Mouse (Mus musculus): ENCODE measurements around the gene Sdr42e1. TPM values are rescaled to one million over a fixed set of nuclear protein-coding genes. Genes with fewer than 3 reads are reported as not detected.

The Sdr42e1 gene
- polyA plus RNA-seq, 1 experiment from 2014 or later: 0.43 TPM

DNA sequence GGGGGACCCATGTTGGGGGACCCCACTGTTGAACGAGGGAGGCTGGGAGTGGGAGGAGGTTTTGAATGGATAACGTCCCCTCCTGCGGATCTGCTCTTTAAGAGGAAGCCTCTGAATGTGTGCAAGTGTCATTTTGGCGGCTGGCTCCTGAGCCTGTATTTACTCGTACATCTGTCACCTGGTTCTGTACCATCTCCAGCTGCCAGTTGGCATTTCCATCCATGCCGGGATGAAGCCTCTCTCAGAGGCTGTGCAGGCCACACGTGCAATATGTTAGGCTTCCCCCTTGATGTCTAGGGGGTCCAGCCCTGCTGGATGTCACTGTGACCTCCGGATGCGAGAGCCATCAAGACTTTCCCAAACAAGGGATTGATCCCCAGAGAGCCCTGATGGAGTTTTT, 46.4 kb downstream of the Sdr42e1 start:
- no peaks in the 10 kb centered on the region for H3K36me3 ChIP-seq
- no peak for ATAC-seq (ENCODE audit: insufficient number of reproducible peaks, insufficient read depth, low FRiP score, low TSS enrichment, low read depth)
- H3K4me3 ChIP-seq (replicated peaks): no peak overlapping the region
- 70% methylated on average over 9 of the region's 9 CpGs for WGBS
- H3K27me3 ChIP-seq: no peaks in the 10 kb centered on the region
- H3K27ac ChIP-seq: no peak overlapping the region
- H3K9me3 ChIP-seq: peaks cover 6% of the 10 kb centered on the region; the same call in 1 of the 2 replicates
- no peaks in the 10 kb centered on the region for H3K4me1 ChIP-seq (replicated peaks)
- no peak overlapping the region for H3K4me2 ChIP-seq
- H3K9ac ChIP-seq (replicated peaks): no peak overlapping the region

DNA sequence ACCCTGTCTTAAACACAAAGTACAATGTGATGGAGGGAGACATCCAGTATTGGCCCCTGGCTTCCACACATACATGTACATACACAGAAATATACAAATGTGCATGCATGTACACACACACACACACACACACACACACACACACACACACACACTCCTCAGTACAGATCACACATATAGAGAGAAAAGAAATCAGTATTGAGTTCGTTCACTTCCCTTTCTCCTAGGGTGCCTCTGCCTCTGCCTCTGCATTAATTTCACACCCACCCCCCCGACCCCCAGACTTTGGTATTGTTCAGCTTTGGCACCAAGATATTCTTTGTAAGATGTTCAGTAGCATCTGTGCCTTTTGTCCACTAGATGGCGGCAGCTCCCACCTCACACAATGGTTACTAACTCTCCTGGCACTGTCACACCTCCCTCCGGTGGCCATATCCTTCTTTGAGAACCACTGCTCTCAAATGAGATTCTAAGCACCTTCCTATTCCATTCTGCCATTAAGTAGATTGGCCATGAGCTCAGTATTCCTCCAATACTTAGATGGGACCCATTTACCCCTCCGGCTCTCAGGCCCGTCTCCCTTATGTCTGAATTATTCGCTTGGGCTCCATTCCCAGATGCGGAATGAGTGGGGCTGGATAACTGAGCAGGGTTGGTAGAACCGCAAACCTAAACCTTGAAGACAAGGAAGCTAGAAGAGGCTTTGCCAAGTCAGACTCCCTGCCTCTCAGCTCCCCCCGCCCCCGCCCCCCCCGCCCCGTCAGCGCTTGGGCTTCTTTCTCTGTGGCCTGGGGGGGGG, 47.2 kb downstream of the Sdr42e1 start:
- WGBS: 69% methylated on average over 14 of the region's 14 CpGs
- H3K4me3 ChIP-seq (replicated peaks): no peak overlapping the region
- no peak for ATAC-seq (ENCODE audit: insufficient number of reproducible peaks, insufficient read depth, low FRiP score, low TSS enrichment, low read depth)
- no peak overlapping the region for H3K27ac ChIP-seq
- no peak overlapping the region for H3K4me2 ChIP-seq
- peaks cover 9% of the 10 kb centered on the region; the same call in 1 of the 2 replicates for H3K9me3 ChIP-seq
- H3K4me1 ChIP-seq (replicated peaks): no peaks in the 10 kb centered on the region
- H3K9ac ChIP-seq (replicated peaks): no peak overlapping the region
- H3K27me3 ChIP-seq: no peaks in the 10 kb centered on the region
- H3K36me3 ChIP-seq: no peaks in the 10 kb centered on the region

DNA sequence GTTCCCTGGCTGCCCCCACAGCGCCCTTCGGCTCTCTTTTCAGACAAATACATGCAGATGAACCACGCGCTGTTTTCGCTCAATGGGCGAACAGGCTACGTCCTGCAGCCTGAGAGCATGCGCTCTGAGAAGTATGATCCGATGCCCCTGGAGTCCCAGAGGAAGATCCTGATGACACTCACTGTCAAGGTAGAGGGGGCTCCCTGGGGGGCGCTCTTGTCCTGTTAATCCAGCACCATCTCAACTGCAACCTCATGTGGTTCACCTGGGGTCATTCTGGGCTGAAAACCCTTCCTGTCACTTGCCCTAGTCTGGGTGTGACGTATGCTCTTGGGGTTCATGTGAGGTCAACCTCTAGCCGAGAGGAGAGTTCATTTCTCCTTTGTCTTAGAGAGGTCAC, 60.6 kb downstream of the Sdr42e1 start:
- H3K4me1 ChIP-seq (replicated peaks): no peaks in the 10 kb centered on the region
- H3K9ac ChIP-seq (replicated peaks): no peak overlapping the region
- H3K9me3 ChIP-seq: peaks cover 9% of the 10 kb centered on the region; the same call in 1 of the 2 replicates
- no peaks in the 10 kb centered on the region for H3K36me3 ChIP-seq
- H3K27me3 ChIP-seq: no peaks in the 10 kb centered on the region
- no peak overlapping the region for H3K4me2 ChIP-seq
- ATAC-seq (ENCODE audit: insufficient number of reproducible peaks, insufficient read depth, low FRiP score, low TSS enrichment, low read depth): no peak
- no peak overlapping the region for H3K27ac ChIP-seq
- H3K4me3 ChIP-seq (replicated peaks): no peak overlapping the region
- 80% methylated on average over 12 of the region's 12 CpGs for WGBS

Other genes starting within 250 kb of the Sdr42e1 start
- gene Plcg2, start 175.4 kb downstream of the Sdr42e1 start, polyA plus RNA-seq (2016; fragmentation: Nextera tagmentation; extraction: Ambion mirVana): 2.4 and 2.6 TPM in 2 replicates
- not detected in 2 replicates for gene Hsd17b2, start 28.2 kb upstream of the Sdr42e1 start, polyA plus RNA-seq (2016; fragmentation: Nextera tagmentation; extraction: Ambion mirVana)
- gene Mphosph6, start 128.3 kb upstream of the Sdr42e1 start, polyA plus RNA-seq (2016; fragmentation: Nextera tagmentation; extraction: Ambion mirVana): 56.2 and 61.9 TPM in 2 replicates

Measured in limb, embryonic 12.5 days (tissue).